Mouse (Mus musculus) stomach, postnatal 0 days (tissue): ENCODE data around the gene Tlr13. TPM values are rescaled to one million over a fixed set of nuclear protein-coding genes. Genes with fewer than 3 reads are reported as not detected.

Experiments
- ATAC-seq: fragments of 200-750 bp; cut with Nextera tagmentation; 2 replicates; pipeline ENCODE4 v1.8.0; 2017; ENCODE audit not compliant: low FRiP score, low TSS enrichment
- DNase-seq: peaks from one replicate; pipeline ENCODE4 v3.0.0-alpha.2; 2016; ENCODE audit warnings: low spot score
- H3K27ac ChIP-seq: fragments of 300-500 bp; sonication (generic); replicated peaks from 2 replicates; pipeline ENCODE4 v1.5.1; 2014; ENCODE audit warnings: mild to moderate bottlenecking, control low read depth
- H3K27me3 ChIP-seq: fragments of 300-500 bp; sonication (generic); 2 replicates; pipeline ENCODE4 v1.6.1; 2014; ENCODE audit warnings: low read length; ENCODE audit not compliant: control insufficient read depth, insufficient read depth
- H3K36me3 ChIP-seq: fragments of 300-500 bp; sonication (generic); 2 replicates; pipeline ENCODE4 v1.6.1; 2014; ENCODE audit warnings: low read length, mixed read lengths; ENCODE audit not compliant: control insufficient read depth, insufficient read depth
- H3K4me1 ChIP-seq: fragments of 300-500 bp; sonication (generic); replicated peaks from 2 replicates; pipeline ENCODE4 v1.6.1; 2014; ENCODE audit warnings: antibody characterized with exemption; ENCODE audit not compliant: control insufficient read depth, insufficient read depth
- H3K4me2 ChIP-seq: fragments of 300-500 bp; sonication (generic); replicated peaks from 2 replicates; pipeline ENCODE4 v1.6.1; 2014; ENCODE audit warnings: low read depth, mild to moderate bottlenecking, control low read depth, moderate library complexity
- H3K4me3 ChIP-seq: fragments of 300-500 bp; sonication (generic); 2 replicates; pipeline ENCODE4 v1.5.1; 2014; ENCODE audit warnings: low read depth, low read length, control low read depth
- H3K9ac ChIP-seq: fragments of 300-500 bp; sonication (generic); 2 replicates; pipeline ENCODE4 v1.6.1; 2014; ENCODE audit warnings: mild to moderate bottlenecking, low read length, control low read depth, mixed read lengths
- H3K9me3 ChIP-seq: fragments of 300-500 bp; sonication (generic); 2 replicates; pipeline ENCODE4 v1.6.1; 2016; ENCODE audit warnings: low read length; ENCODE audit not compliant: control insufficient read depth
- CTCF ChIP-seq: IDR thresholded peaks from 2 replicates; pipeline ENCODE4 v1.5.1; 2016; ENCODE audit warnings: antibody characterized with exemption, low read depth, mild to moderate bottlenecking, moderate library complexity
- EP300 ChIP-seq: optimal IDR thresholded peaks from 2 replicates; pipeline ENCODE3; 2016; ENCODE audit warnings: antibody characterized with exemption
- WGBS: fragments of 180-500 bp; shearing (Covaris S2); extraction: QIAGEN DNeasy Blood & Tissue Kit; methylation state at CpG from one replicate; pipeline ENCODE4 v1.1.7; 2014; 5-methylcytosine and 5-hydroxymethylcytosine counted together
- polyA plus RNA-seq: library from polyadenylated mRNA; unstranded; fragments of >200 nt; fragmentation: Nextera tagmentation; extraction: Ambion mirVana; gene quantifications from 2 replicates; pipeline ENCODE4 v1.2.1, GENCODE M21; 2015

The Tlr13 gene
- 0.54 and 0.78 TPM in 2 replicates for polyA plus RNA-seq

- no peak within 1 kb of the TSS for H3K4me2 ChIP-seq
- H3K9ac ChIP-seq, result no peak within 1 kb of the TSS
- H3K4me3 ChIP-seq, result no peak within 1 kb of the TSS
- 92% methylated on average over 6 of the region's 6 CpGs for WGBS
- DNase-seq (no peak), ATAC-seq (no peak)
- no peaks in the 10 kb centered on the region for H3K9me3 ChIP-seq
- H3K27me3 ChIP-seq, result no peaks in the 10 kb centered on the region
- no peaks in the 10 kb centered on the region for H3K4me1 ChIP-seq
- TF ChIP-seq EP300 (no peak), CTCF (no peak)
- H3K27ac ChIP-seq, result no peak within 1 kb of the TSS
- H3K36me3 ChIP-seq, result no peaks in the 10 kb centered on the region
Measured at GRCm38 (mm10) chrX:106142936-106143335, at the start of gene Tlr13. Gene Tlr13, plus strand, starts transcription at chrX:106143204.

- H3K4me2 ChIP-seq, result no peak overlapping the region
- no peak overlapping the region for H3K9ac ChIP-seq
- 47% methylated on average over 2 of the region's 2 CpGs for WGBS
- H3K27ac ChIP-seq, result no peak overlapping the region
- TF ChIP-seq EP300 (no peak), CTCF (peak; percentile 73)
- peak; percentile 59 for DNase-seq
- no peaks in the 10 kb centered on the region for H3K27me3 ChIP-seq
- ATAC-seq, result peak; percentile 63; the same call in 1 of the 2 replicates
- no peaks in the 10 kb centered on the region for H3K4me1 ChIP-seq
- no peaks in the 10 kb centered on the region for H3K36me3 ChIP-seq
- H3K4me3 ChIP-seq, result no peak overlapping the region
- no peaks in the 10 kb centered on the region for H3K9me3 ChIP-seq
Measured at GRCm38 (mm10) chrX:106105464-106105863, 37.5 kb upstream of the Tlr13 start.

- Histone ChIP-seq H3K9ac (no peak overlapping the region), H3K4me3 (no peak overlapping the region), H3K36me3 (no peaks in the 10 kb centered on the region), H3K27me3 (no peaks in the 10 kb centered on the region), H3K4me2 (no peak overlapping the region), H3K4me1 (no peaks in the 10 kb centered on the region), H3K9me3 (no peaks in the 10 kb centered on the region), H3K27ac (no peak overlapping the region)
- WGBS, result 87% methylated on average over 4 of the region's 4 CpGs
- no peak for TF ChIP-seq CTCF
- TF ChIP-seq EP300, result no peak
- ATAC-seq, result no peak
- DNase-seq, result no peak
Measured at GRCm38 (mm10) chrX:106113881-106114280, 29.1 kb upstream of the Tlr13 start.

- Histone ChIP-seq H3K27me3 (no peaks in the 10 kb centered on the region), H3K36me3 (no peaks in the 10 kb centered on the region), H3K4me3 (no peak overlapping the region), H3K4me2 (no peak overlapping the region), H3K4me1 (no peaks in the 10 kb centered on the region), H3K9me3 (no peaks in the 10 kb centered on the region), H3K27ac (no peak overlapping the region), H3K9ac (no peak overlapping the region)
- ATAC-seq, result no peak
- TF ChIP-seq CTCF (no peak), EP300 (no peak)
- 79% methylated on average over 1 of the region's 1 CpGs for WGBS
- no peak for DNase-seq
Measured at GRCm38 (mm10) chrX:106114674-106115073, 28.3 kb upstream of the Tlr13 start.

- ATAC-seq (no peak), DNase-seq (no peak)
- no peaks in the 10 kb centered on the region for H3K27me3 ChIP-seq
- no peak for TF ChIP-seq CTCF
- TF ChIP-seq EP300, result no peak
- no peaks in the 10 kb centered on the region for H3K36me3 ChIP-seq
- no peaks in the 10 kb centered on the region for H3K9me3 ChIP-seq
- no peak overlapping the region for H3K9ac ChIP-seq
- 68% methylated on average over 2 of the region's 2 CpGs for WGBS
- no peak overlapping the region for H3K4me3 ChIP-seq
- H3K4me1 ChIP-seq, result no peaks in the 10 kb centered on the region
- no peak overlapping the region for H3K4me2 ChIP-seq
- H3K27ac ChIP-seq, result no peak overlapping the region
Measured at GRCm38 (mm10) chrX:106122823-106123222, 20.2 kb upstream of the Tlr13 start.

GRCm38 (mm10) chrX:106128283-106128682, 14.7 kb upstream of the Tlr13 start:
- Histone ChIP-seq H3K4me2 (no peak overlapping the region), H3K4me3 (no peak overlapping the region), H3K9ac (no peak overlapping the region), H3K27ac (no peak overlapping the region), H3K9me3 (no peaks in the 10 kb centered on the region), H3K27me3 (no peaks in the 10 kb centered on the region), H3K36me3 (no peaks in the 10 kb centered on the region), H3K4me1 (no peaks in the 10 kb centered on the region)
- no peak for ATAC-seq
- 70% methylated on average over 6 of the region's 6 CpGs for WGBS
- no peak for DNase-seq
- TF ChIP-seq EP300 (no peak), CTCF (no peak)
